Mouse (Mus musculus) limb, embryonic 13.5 days (tissue): ENCODE measurements at regions not wholly inside any gene's neighbourhood (a gene's known extent, or its start where the extent isn't known, plus 50 kb on each side); places are given as distances from the start of the nearest gene placed in this dataset.
"Not testable (repeated sequence)": the region's sequence is repeated elsewhere in the genome, so short reads cannot be mapped to it uniquely, and the experiment has no call there.

ENCODE experiments used
- ATAC-seq: fragments of 200-750 bp; cut with Nextera tagmentation; 2 replicates; pipeline ENCODE4 v1.8.0; 2017; ENCODE audit warnings: low read depth, moderate number of reproducible peaks, moderate TSS enrichment; ENCODE audit not compliant: low FRiP score
- H3K27ac ChIP-seq: fragments of 300-500 bp; sonication (generic); 2 replicates; pipeline ENCODE4 v1.5.1; 2015; ENCODE audit warnings: inconsistent platforms, mild to moderate bottlenecking, moderate library complexity
- H3K27me3 ChIP-seq: fragments of 300-500 bp; sonication (generic); 2 replicates; pipeline ENCODE4 v1.6.1; 2015; ENCODE audit warnings: mild to moderate bottlenecking, inconsistent platforms
- H3K36me3 ChIP-seq: fragments of 300-500 bp; sonication (generic); 2 replicates; pipeline ENCODE4 v1.6.1; 2015; ENCODE audit warnings: inconsistent platforms, mild to moderate bottlenecking, moderate library complexity
- H3K4me1 ChIP-seq: fragments of 300-500 bp; sonication (generic); 2 replicates; pipeline ENCODE4 v1.6.1; 2015; ENCODE audit warnings: inconsistent platforms
- H3K4me2 ChIP-seq: fragments of 300-500 bp; sonication (generic); replicated peaks from 2 replicates; pipeline ENCODE4 v1.6.1; 2015; ENCODE audit warnings: inconsistent platforms, mild to moderate bottlenecking, moderate library complexity
- H3K4me3 ChIP-seq: fragments of 300-500 bp; sonication (generic); 2 replicates; pipeline ENCODE4 v1.5.1; 2015; ENCODE audit warnings: moderate library complexity, mild to moderate bottlenecking, inconsistent platforms
- H3K9ac ChIP-seq: fragments of 300-500 bp; sonication (generic); 2 replicates; pipeline ENCODE4 v1.6.1; 2015; ENCODE audit warnings: mild to moderate bottlenecking, inconsistent platforms
- H3K9me3 ChIP-seq: fragments of 300-500 bp; sonication (generic); 2 replicates; pipeline ENCODE4 v1.6.1; 2016; ENCODE audit warnings: inconsistent platforms
- WGBS: fragments of 180-500 bp; shearing (Covaris S2); methylation state at CpG from one replicate; pipeline ENCODE4 v1.1.7; 2015; 5-methylcytosine and 5-hydroxymethylcytosine counted together

GRCm38 (mm10) chr16:55503273-55503672, 205.5 kb upstream of the Zpld1 start:
- Histone ChIP-seq H3K27ac (no peak overlapping the region), H3K27me3 (no peaks in the 10 kb centered on the region), H3K4me3 (no peak overlapping the region), H3K36me3 (no peaks in the 10 kb centered on the region), H3K4me2 (no peak overlapping the region), H3K4me1 (no peaks in the 10 kb centered on the region), H3K9me3 (no peaks in the 10 kb centered on the region), H3K9ac (no peak overlapping the region)
- ATAC-seq, result no peak

- not testable (repeated sequence) for H3K4me2 ChIP-seq, ATAC-seq, H3K9ac ChIP-seq, H3K27me3 ChIP-seq, H3K36me3 ChIP-seq, H3K27ac ChIP-seq, H3K4me3 ChIP-seq, H3K9me3 ChIP-seq, H3K4me1 ChIP-seq
These were observed 202.0 kb upstream of the Zpld1 start for GRCm38 (mm10) chr16:55499831-55500230.

- Histone ChIP-seq H3K4me2 (no peak overlapping the region), H3K36me3 (no peaks in the 10 kb centered on the region), H3K9ac (no peak overlapping the region), H3K27ac (no peak overlapping the region), H3K9me3 (0 out of 2 replicates have a peak, but pooled peaks cover 3% of the 10 kb centered on the region), H3K4me1 (no peaks in the 10 kb centered on the region), H3K4me3 (no peak overlapping the region), H3K27me3 (no peaks in the 10 kb centered on the region)
- ATAC-seq, result no peak
- 81% methylated on average over 10 of the region's 10 CpGs for WGBS
These were observed 197.3 kb upstream of the Zpld1 start for GRCm38 (mm10) chr16:55495051-55495450.

- WGBS, result 83% methylated on average over 5 of the region's 5 CpGs
- H3K27ac ChIP-seq, result no peak overlapping the region
- no peaks in the 10 kb centered on the region for H3K36me3 ChIP-seq
- H3K4me3 ChIP-seq, result no peak overlapping the region
- H3K27me3 ChIP-seq, result no peaks in the 10 kb centered on the region
- H3K9me3 ChIP-seq, result 0 out of 2 replicates have a peak, but pooled peaks cover 3% of the 10 kb centered on the region
- ATAC-seq, result no peak
- no peak overlapping the region for H3K4me2 ChIP-seq
- H3K9ac ChIP-seq, result no peak overlapping the region
- H3K4me1 ChIP-seq, result no peaks in the 10 kb centered on the region
These were observed 196.4 kb upstream of the Zpld1 start for GRCm38 (mm10) chr16:55494162-55494561.

- H3K27me3 ChIP-seq, result no peaks in the 10 kb centered on the region
- no peak overlapping the region for H3K27ac ChIP-seq
- H3K4me2 ChIP-seq, result no peak overlapping the region
- no peaks in the 10 kb centered on the region for H3K4me1 ChIP-seq
- no peaks in the 10 kb centered on the region for H3K36me3 ChIP-seq
- ATAC-seq, result no peak
- WGBS, result 73% methylated on average over 4 of the region's 4 CpGs
- H3K4me3 ChIP-seq, result no peak overlapping the region
- H3K9ac ChIP-seq, result no peak overlapping the region
- H3K9me3 ChIP-seq, result 0 out of 2 replicates have a peak, but pooled peaks cover 3% of the 10 kb centered on the region
These were observed 194.3 kb upstream of the Zpld1 start for GRCm38 (mm10) chr16:55492111-55492510.

GRCm38 (mm10) chr16:55484391-55484790, 186.6 kb upstream of the Zpld1 start:
- no peak for ATAC-seq
- no peak overlapping the region for H3K9ac ChIP-seq
- WGBS, result 83% methylated on average over 2 of the region's 2 CpGs
- no peaks in the 10 kb centered on the region for H3K36me3 ChIP-seq
- no peak overlapping the region for H3K27ac ChIP-seq
- no peak overlapping the region for H3K4me3 ChIP-seq
- H3K4me2 ChIP-seq, result no peak overlapping the region
- no peaks in the 10 kb centered on the region for H3K27me3 ChIP-seq
- H3K4me1 ChIP-seq, result no peaks in the 10 kb centered on the region
- H3K9me3 ChIP-seq, result no peaks in the 10 kb centered on the region

- peaks cover 9% of the 10 kb centered on the region; the same call in 1 of the 2 replicates for H3K27me3 ChIP-seq
- no peak overlapping the region for H3K4me3 ChIP-seq
- no peaks in the 10 kb centered on the region for H3K36me3 ChIP-seq
- no peak overlapping the region for H3K9ac ChIP-seq
- peaks cover 7% of the 10 kb centered on the region; the same call in 1 of the 2 replicates for H3K4me1 ChIP-seq
- no peak overlapping the region for H3K4me2 ChIP-seq
- no peaks in the 10 kb centered on the region for H3K9me3 ChIP-seq
- H3K27ac ChIP-seq, result no peak overlapping the region
- no peak for ATAC-seq
- 80% methylated on average over 11 of the region's 11 CpGs for WGBS
These were observed 183.0 kb upstream of the Zpld1 start for GRCm38 (mm10) chr16:55480745-55481144.

- ATAC-seq, result no peak
These were observed 182.5 kb upstream of the Zpld1 start for GRCm38 (mm10) chr16:55480304-55480703.

GRCm38 (mm10) chr16:55476544-55477208, 178.9 kb upstream of the Zpld1 start:
- H3K9ac ChIP-seq, result no peak overlapping the region
- peaks cover 9% of the 10 kb centered on the region; the same call in 1 of the 2 replicates for H3K27me3 ChIP-seq
- H3K4me1 ChIP-seq, result peaks cover 7% of the 10 kb centered on the region; the same call in 1 of the 2 replicates
- H3K9me3 ChIP-seq, result no peaks in the 10 kb centered on the region
- H3K4me2 ChIP-seq, result peak overlapping the region; percentile 45
- no peaks in the 10 kb centered on the region for H3K36me3 ChIP-seq
- peak; percentile 59; the same call in 1 of the 2 replicates for ATAC-seq
- no peak overlapping the region for H3K27ac ChIP-seq
- WGBS, result 19% methylated on average over 17 of the region's 17 CpGs
- H3K4me3 ChIP-seq, result peak overlapping the region; percentile 14; the same call in 1 of the 2 replicates

More at GRCm38 (mm10) chr16:55480304-55480703, 182.5 kb upstream of the Zpld1 start:
- Histone ChIP-seq H3K27me3 (peaks cover 9% of the 10 kb centered on the region; the same call in 1 of the 2 replicates), H3K9me3 (no peaks in the 10 kb centered on the region), H3K27ac (no peak overlapping the region), H3K4me1 (peaks cover 7% of the 10 kb centered on the region; the same call in 1 of the 2 replicates), H3K9ac (no peak overlapping the region), H3K4me3 (no peak overlapping the region), H3K36me3 (no peaks in the 10 kb centered on the region), H3K4me2 (no peak overlapping the region)
- WGBS, result 56% methylated on average over 7 of the region's 7 CpGs

- ATAC-seq, result peak; percentile 59
- H3K4me2 ChIP-seq, result no peak overlapping the region
- no peaks in the 10 kb centered on the region for H3K9me3 ChIP-seq
- H3K4me1 ChIP-seq, result peaks cover 10% of the 10 kb centered on the region; the same call in 1 of the 2 replicates
- H3K36me3 ChIP-seq, result no peaks in the 10 kb centered on the region
- peaks cover 9% of the 10 kb centered on the region; the same call in 1 of the 2 replicates for H3K27me3 ChIP-seq
- no peak overlapping the region for H3K27ac ChIP-seq
- H3K4me3 ChIP-seq, result no peak overlapping the region
- 49% methylated on average over 7 of the region's 7 CpGs for WGBS
- no peak overlapping the region for H3K9ac ChIP-seq
These were observed 177.3 kb upstream of the Zpld1 start for GRCm38 (mm10) chr16:55474950-55475525.

- no peaks in the 10 kb centered on the region for H3K36me3 ChIP-seq
- no peak overlapping the region for H3K27ac ChIP-seq
- no peaks in the 10 kb centered on the region for H3K9me3 ChIP-seq
- WGBS, result 46% methylated on average over 4 of the region's 4 CpGs
- H3K9ac ChIP-seq, result no peak overlapping the region
- H3K27me3 ChIP-seq, result no peaks in the 10 kb centered on the region
- peaks cover 14% of the 10 kb centered on the region for H3K4me1 ChIP-seq
- ATAC-seq, result no peak
- no peak overlapping the region for H3K4me3 ChIP-seq
- H3K4me2 ChIP-seq, result no peak overlapping the region
These were observed 173.6 kb upstream of the Zpld1 start for GRCm38 (mm10) chr16:55471396-55471795.

GRCm38 (mm10) chr16:55470721-55471120, 172.9 kb upstream of the Zpld1 start:
- H3K4me2 ChIP-seq, result no peak overlapping the region
- H3K9me3 ChIP-seq, result no peaks in the 10 kb centered on the region

More at GRCm38 (mm10) chr16:55470721-55471120, 172.9 kb upstream of the Zpld1 start:
- Histone ChIP-seq H3K4me3 (no peak overlapping the region), H3K4me1 (peaks cover 9% of the 10 kb centered on the region; the same call in 1 of the 2 replicates), H3K36me3 (no peaks in the 10 kb centered on the region), H3K27me3 (no peaks in the 10 kb centered on the region), H3K9ac (no peak overlapping the region), H3K27ac (no peak overlapping the region)
- ATAC-seq, result no peak
- 56% methylated on average over 13 of the region's 13 CpGs for WGBS
